Mouse (Mus musculus): ENCODE results near the gene H6pd. TPM values are rescaled to one million over a fixed set of nuclear protein-coding genes. Genes with fewer than 3 reads are reported as not detected.
A peak's percentile ranks its signal among the peaks of the same experiment; 100 is the strongest.

Gene H6pd
- polyA plus RNA-seq, 1 experiment from 2014 or later: 2.5 TPM

GRCm38 (mm10) chr4:150031234-150031890 lies 22.5 kb upstream of the H6pd start:
- Histone ChIP-seq H3K27ac (ENCODE audit: low read depth, low read length) (no peak overlapping the region), H3K9me3 (ENCODE audit: control insufficient read depth, low read length) (no peaks in the 10 kb centered on the region), H3K4me3 (ENCODE audit: low read depth, low read length) (peak overlapping the region; percentile 40; the same call in 1 of the 2 replicates), H3K9ac (ENCODE audit: low read length) (no peak overlapping the region), H3K27me3 (ENCODE audit: control insufficient read depth, insufficient read depth, low read length) (peaks cover 74% of the 10 kb centered on the region), H3K4me1 (replicated peaks; ENCODE audit: control insufficient read depth, insufficient read depth, low read length) (peaks cover 16% of the 10 kb centered on the region), H3K4me2 (ENCODE audit: low read depth, low read length, severe bottlenecking) (peak overlapping the region; percentile 82), H3K36me3 (ENCODE audit: control insufficient read depth, insufficient read depth, low read length) (no peaks in the 10 kb centered on the region)
- ATAC-seq (replicated peaks; ENCODE audit: low FRiP score) (no peak), DNase-seq (ENCODE audit: low spot score) (no peak)
- WGBS: 24% methylated on average over 14 of the region's 14 CpGs

DNA sequence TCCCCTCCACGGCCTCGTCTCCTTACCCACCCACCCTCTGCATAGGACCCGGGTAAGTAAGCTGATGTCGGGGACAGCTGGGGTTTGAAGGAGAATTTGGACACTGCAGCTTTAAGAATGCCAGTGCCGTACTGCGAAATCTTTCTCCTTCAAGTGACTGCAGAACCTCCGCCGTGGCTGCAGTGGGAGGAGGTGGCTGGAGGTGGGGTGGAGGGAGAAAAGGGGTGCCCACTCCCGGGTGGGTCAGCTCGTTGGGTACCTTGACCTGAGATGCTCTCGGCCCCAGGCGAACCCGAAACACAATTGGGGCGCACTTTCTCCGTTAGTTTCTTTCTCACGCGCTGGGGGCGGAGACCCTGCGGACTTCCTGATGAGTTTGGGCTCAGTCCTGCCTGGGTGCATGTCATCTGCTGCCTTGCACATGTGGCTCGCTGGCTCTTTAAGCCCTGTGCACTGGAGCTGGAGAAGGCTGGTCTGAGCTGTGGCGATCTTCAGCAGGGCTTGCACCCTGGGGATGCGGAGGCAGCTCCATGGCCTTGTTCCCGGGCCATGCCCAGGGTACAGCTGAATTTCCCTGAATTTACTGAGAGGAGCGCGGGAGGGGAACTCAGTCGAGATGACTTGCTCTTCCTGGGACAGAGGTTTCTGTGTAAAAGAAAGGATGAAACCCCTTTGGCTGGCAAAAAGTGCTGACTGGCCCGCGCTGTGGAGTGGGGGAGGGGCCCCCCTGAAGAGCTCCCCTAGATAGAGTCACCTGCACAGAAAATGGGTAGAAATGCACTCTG lies 21.8 kb upstream of the H6pd start:
- no peaks in the 10 kb centered on the region for H3K9me3 ChIP-seq (ENCODE audit: control insufficient read depth, low read length)
- peak overlapping the region; percentile 82 for H3K4me2 ChIP-seq (ENCODE audit: low read depth, low read length, severe bottlenecking)
- H3K4me3 ChIP-seq (ENCODE audit: low read depth, low read length): peak overlapping the region; percentile 40
- WGBS: under 1% methylated on average over 28 of the region's 28 CpGs
- H3K9ac ChIP-seq (ENCODE audit: low read length): peak overlapping the region; percentile 37
- no peak overlapping the region for H3K27ac ChIP-seq (ENCODE audit: low read depth, low read length)
- H3K27me3 ChIP-seq (ENCODE audit: control insufficient read depth, insufficient read depth, low read length): peaks cover 72% of the 10 kb centered on the region
- ATAC-seq (replicated peaks; ENCODE audit: low FRiP score) (no peak), DNase-seq (ENCODE audit: low spot score) (peak; percentile 63)
- H3K36me3 ChIP-seq (ENCODE audit: control insufficient read depth, insufficient read depth, low read length): no peaks in the 10 kb centered on the region
- peaks cover 16% of the 10 kb centered on the region for H3K4me1 ChIP-seq (replicated peaks; ENCODE audit: control insufficient read depth, insufficient read depth, low read length)

DNA sequence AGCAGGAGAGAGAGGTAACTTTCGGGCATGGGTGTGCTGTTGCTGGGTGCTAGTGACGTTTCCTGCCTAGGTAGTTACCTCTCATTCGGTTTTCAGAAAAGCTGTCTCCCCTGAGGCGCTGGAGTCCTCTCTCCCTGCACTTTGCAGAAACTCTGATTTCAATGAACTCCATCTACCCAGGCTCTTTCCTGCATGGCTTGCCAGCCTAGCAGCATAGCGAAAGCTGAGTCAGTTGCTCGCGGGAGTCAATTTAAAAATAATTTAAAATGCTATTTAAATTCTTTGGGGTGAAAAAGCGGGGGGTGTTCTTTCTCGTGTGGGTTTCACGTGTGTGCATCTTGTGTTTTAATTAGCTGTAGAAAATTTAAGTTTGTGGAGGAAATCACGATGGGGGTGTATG lies 21.1 kb upstream of the H6pd start:
- peak overlapping the region; percentile 40; the same call in 1 of the 2 replicates for H3K4me3 ChIP-seq (ENCODE audit: low read depth, low read length)
- 2% methylated on average over 11 of the region's 11 CpGs for WGBS
- H3K4me2 ChIP-seq (ENCODE audit: low read depth, low read length, severe bottlenecking): peak overlapping the region; percentile 82; the same call in 1 of the 2 replicates
- no peaks in the 10 kb centered on the region for H3K36me3 ChIP-seq (ENCODE audit: control insufficient read depth, insufficient read depth, low read length)
- DNase-seq (ENCODE audit: low spot score): no peak
- ATAC-seq (replicated peaks; ENCODE audit: low FRiP score): no peak
- H3K9ac ChIP-seq (ENCODE audit: low read length): no peak overlapping the region
- no peak overlapping the region for H3K27ac ChIP-seq (ENCODE audit: low read depth, low read length)
- H3K4me1 ChIP-seq (replicated peaks; ENCODE audit: control insufficient read depth, insufficient read depth, low read length): peaks cover 16% of the 10 kb centered on the region
- no peaks in the 10 kb centered on the region for H3K9me3 ChIP-seq (ENCODE audit: control insufficient read depth, low read length)
- H3K27me3 ChIP-seq (ENCODE audit: control insufficient read depth, insufficient read depth, low read length): peaks cover 67% of the 10 kb centered on the region

DNA sequence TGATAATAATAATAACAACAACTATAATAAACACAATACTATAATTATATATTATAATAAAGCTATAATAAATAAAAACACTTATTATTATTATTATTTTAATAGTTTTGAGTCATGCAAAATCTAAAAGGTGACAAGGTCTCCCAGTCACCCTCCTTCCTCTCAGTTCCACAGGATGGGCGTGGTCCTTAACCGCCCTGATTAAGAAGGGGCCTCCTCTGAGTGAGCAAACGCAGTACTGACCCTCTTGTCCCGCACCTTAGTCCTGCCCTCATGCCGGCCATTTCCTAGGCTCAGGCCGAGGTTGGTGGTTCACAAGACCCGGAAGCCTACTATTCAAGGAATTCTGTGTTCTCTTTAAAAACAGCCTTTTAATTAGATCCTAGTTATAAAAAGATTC lies 14.7 kb upstream of the H6pd start:
- H3K4me1 ChIP-seq (replicated peaks; ENCODE audit: control insufficient read depth, insufficient read depth, low read length): no peaks in the 10 kb centered on the region
- DNase-seq (ENCODE audit: low spot score): no peak
- peaks cover 5% of the 10 kb centered on the region for H3K27me3 ChIP-seq (ENCODE audit: control insufficient read depth, insufficient read depth, low read length)
- no peak overlapping the region for H3K4me2 ChIP-seq (ENCODE audit: low read depth, low read length, severe bottlenecking)
- H3K9ac ChIP-seq (ENCODE audit: low read length): no peak overlapping the region
- no peak for ATAC-seq (replicated peaks; ENCODE audit: low FRiP score)
- H3K4me3 ChIP-seq (ENCODE audit: low read depth, low read length): no peak overlapping the region
- H3K36me3 ChIP-seq (ENCODE audit: control insufficient read depth, insufficient read depth, low read length): no peaks in the 10 kb centered on the region
- H3K9me3 ChIP-seq (ENCODE audit: control insufficient read depth, low read length): no peaks in the 10 kb centered on the region
- 74% methylated on average over 7 of the region's 7 CpGs for WGBS
- no peak overlapping the region for H3K27ac ChIP-seq (ENCODE audit: low read depth, low read length)

DNA sequence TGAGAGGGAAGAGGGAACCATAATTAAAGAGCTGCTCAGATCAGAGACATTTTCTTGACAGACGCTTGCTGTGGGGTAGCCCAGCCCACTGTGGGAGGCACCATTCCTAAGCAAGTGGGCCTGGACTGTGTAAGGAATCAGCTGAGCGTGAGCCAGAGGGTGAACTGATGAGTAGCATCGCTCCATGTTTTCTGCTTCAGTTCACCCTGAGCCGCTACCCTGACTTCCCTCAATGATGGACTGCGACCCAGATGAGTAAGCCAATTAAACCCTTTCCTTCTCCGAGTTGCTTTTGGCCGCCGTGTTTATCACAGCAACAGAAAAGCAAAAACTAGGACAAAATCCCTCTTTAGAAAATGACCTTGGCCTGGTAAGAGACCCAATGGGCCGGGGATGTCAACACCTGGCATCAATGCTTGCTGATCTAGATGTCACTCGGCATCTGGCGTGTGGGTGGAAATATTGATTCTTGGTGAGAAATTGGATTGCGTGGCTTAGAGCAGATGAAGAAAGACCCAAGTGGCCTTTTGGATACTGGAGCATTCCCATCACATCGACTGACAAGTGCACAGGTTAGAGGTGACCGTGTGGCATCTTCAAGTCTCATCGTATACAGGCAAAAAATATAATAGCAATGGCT lies 11.0 kb upstream of the H6pd start:
- ATAC-seq (replicated peaks; ENCODE audit: low FRiP score): no peak
- Histone ChIP-seq H3K4me1 (replicated peaks; ENCODE audit: control insufficient read depth, insufficient read depth, low read length) (no peaks in the 10 kb centered on the region), H3K4me3 (ENCODE audit: low read depth, low read length) (no peak overlapping the region), H3K9ac (ENCODE audit: low read length) (no peak overlapping the region), H3K9me3 (ENCODE audit: control insufficient read depth, low read length) (no peaks in the 10 kb centered on the region), H3K27ac (ENCODE audit: low read depth, low read length) (no peak overlapping the region), H3K36me3 (ENCODE audit: control insufficient read depth, insufficient read depth, low read length) (no peaks in the 10 kb centered on the region), H3K4me2 (ENCODE audit: low read depth, low read length, severe bottlenecking) (no peak overlapping the region), H3K27me3 (ENCODE audit: control insufficient read depth, insufficient read depth, low read length) (no peaks in the 10 kb centered on the region)
- WGBS: 84% methylated on average over 15 of the region's 15 CpGs
- DNase-seq (ENCODE audit: low spot score): no peak

DNA sequence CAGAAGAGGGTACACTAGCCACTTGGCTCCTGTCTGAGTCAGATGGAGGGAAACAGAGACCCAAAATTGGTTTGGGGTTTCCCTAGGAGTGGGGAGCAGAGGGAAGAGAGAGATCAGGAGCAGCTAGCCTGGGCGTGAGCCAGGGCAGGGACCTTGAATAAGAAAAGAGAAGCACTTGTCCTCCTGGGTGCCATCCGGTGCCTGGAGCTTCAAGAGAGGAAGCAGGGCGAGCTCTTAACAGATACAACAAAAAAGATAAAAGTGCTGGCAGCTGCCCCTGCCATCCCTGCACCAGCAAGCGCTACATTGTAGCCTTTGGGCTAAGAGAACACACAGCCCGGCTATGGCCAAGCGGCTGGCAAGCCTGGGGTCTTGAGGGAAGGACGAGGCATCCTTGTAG lies 6.6 kb upstream of the H6pd start:
- Histone ChIP-seq H3K4me3 (ENCODE audit: low read depth, low read length) (no peak overlapping the region), H3K27ac (ENCODE audit: low read depth, low read length) (no peak overlapping the region), H3K27me3 (ENCODE audit: control insufficient read depth, insufficient read depth, low read length) (no peaks in the 10 kb centered on the region), H3K9ac (ENCODE audit: low read length) (no peak overlapping the region), H3K4me1 (replicated peaks; ENCODE audit: control insufficient read depth, insufficient read depth, low read length) (no peaks in the 10 kb centered on the region), H3K4me2 (ENCODE audit: low read depth, low read length, severe bottlenecking) (no peak overlapping the region), H3K36me3 (ENCODE audit: control insufficient read depth, insufficient read depth, low read length) (no peaks in the 10 kb centered on the region), H3K9me3 (ENCODE audit: control insufficient read depth, low read length) (no peaks in the 10 kb centered on the region)
- DNase-seq (ENCODE audit: low spot score) (no peak), ATAC-seq (replicated peaks; ENCODE audit: low FRiP score) (no peak)
- WGBS: 78% methylated on average over 7 of the region's 7 CpGs

DNA sequence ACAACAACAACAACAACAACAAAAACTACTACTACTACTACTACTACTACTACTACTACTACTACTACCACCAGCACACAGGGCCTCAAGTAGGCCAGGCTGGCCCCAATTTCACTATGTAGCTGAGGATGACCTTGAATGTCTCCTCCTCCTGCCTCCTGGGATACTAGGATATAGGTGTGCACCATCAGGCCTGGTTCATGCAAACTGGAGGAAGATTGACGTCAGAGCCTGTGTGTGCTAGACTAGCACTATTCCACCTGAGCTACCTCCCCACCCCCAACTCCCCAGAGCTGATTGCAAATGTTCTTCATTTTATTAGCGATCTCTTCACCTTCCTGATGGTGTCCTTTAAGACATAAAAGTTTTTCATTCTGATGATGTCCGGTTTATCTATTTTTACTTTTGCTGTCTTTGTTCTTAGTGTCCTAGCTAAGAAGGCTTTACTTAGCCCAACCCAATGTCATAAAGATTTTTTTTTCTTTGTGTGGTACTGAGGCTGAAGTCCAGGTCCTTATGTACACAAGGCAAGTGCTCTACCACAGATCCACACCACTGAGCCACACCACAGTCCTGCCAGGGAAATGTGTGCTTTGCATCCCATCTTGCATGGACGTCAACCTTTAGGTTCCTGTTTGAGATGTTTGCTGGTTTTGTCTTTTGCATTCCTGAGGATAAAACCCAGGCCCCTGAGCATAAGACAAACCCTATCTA lies 5.7 kb upstream of the H6pd start:
- no peak overlapping the region for H3K27ac ChIP-seq (ENCODE audit: low read depth, low read length)
- H3K9ac ChIP-seq (ENCODE audit: low read length): no peak overlapping the region
- no peaks in the 10 kb centered on the region for H3K36me3 ChIP-seq (ENCODE audit: control insufficient read depth, insufficient read depth, low read length)
- DNase-seq (ENCODE audit: low spot score) (no peak), ATAC-seq (replicated peaks; ENCODE audit: low FRiP score) (no peak)
- H3K27me3 ChIP-seq (ENCODE audit: control insufficient read depth, insufficient read depth, low read length): no peaks in the 10 kb centered on the region
- H3K4me3 ChIP-seq (ENCODE audit: low read depth, low read length): no peak overlapping the region
- no peak overlapping the region for H3K4me2 ChIP-seq (ENCODE audit: low read depth, low read length, severe bottlenecking)
- no peaks in the 10 kb centered on the region for H3K4me1 ChIP-seq (replicated peaks; ENCODE audit: control insufficient read depth, insufficient read depth, low read length)
- 88% methylated on average over 4 of the region's 4 CpGs for WGBS
- H3K9me3 ChIP-seq (ENCODE audit: control insufficient read depth, low read length): no peaks in the 10 kb centered on the region

GRCm38 (mm10) chr4:150013805-150014204 lies 5.0 kb upstream of the H6pd start:
- Histone ChIP-seq H3K4me1 (replicated peaks; ENCODE audit: control insufficient read depth, insufficient read depth, low read length) (no peaks in the 10 kb centered on the region), H3K9ac (ENCODE audit: low read length) (no peak overlapping the region), H3K9me3 (ENCODE audit: control insufficient read depth, low read length) (no peaks in the 10 kb centered on the region), H3K27ac (ENCODE audit: low read depth, low read length) (no peak overlapping the region), H3K4me2 (ENCODE audit: low read depth, low read length, severe bottlenecking) (no peak overlapping the region), H3K27me3 (ENCODE audit: control insufficient read depth, insufficient read depth, low read length) (no peaks in the 10 kb centered on the region), H3K36me3 (ENCODE audit: control insufficient read depth, insufficient read depth, low read length) (no peaks in the 10 kb centered on the region), H3K4me3 (ENCODE audit: low read depth, low read length) (no peak overlapping the region)
- WGBS: 79% methylated on average over 5 of the region's 5 CpGs
- ATAC-seq (replicated peaks; ENCODE audit: low FRiP score) (no peak), DNase-seq (ENCODE audit: low spot score) (no peak)
